Mouse (Mus musculus): ENCODE results near the gene Cnot2. TPM values are rescaled to one million over a fixed set of nuclear protein-coding genes. Genes with fewer than 3 reads are reported as not detected.

The Cnot2 gene
- total and polyA plus RNA-seq, 2 experiments, result 14.0 to 39.0 TPM

GRCm38 (mm10) chr10:116513254-116513635 lies 68.1 kb downstream of the Cnot2 start:
- Histone ChIP-seq H3K9ac (ENCODE audit: low read depth, low read length) (no peak overlapping the region), H3K27ac (replicated peaks; ENCODE audit: insufficient read depth, low read depth, low read length) (no peak overlapping the region), H3K36me3 (ENCODE audit: control insufficient read depth, insufficient read depth, low read length) (no peaks in the 10 kb centered on the region; the same call in 1 of the 2 replicates), H3K79me2 (ENCODE audit: control insufficient read depth, insufficient read depth, low read length) (no peaks in the 10 kb centered on the region; the same call in 1 of the 2 replicates), H3K4me3 (ENCODE audit: insufficient read depth, low read depth, low read length) (no peak overlapping the region), H3K4me1 (ENCODE audit: control insufficient read depth, insufficient read depth, low read length) (no peaks in the 10 kb centered on the region; the same call in 1 of the 2 replicates), H3K27me3 (ENCODE audit: control insufficient read depth, insufficient read depth, low read length) (no peaks in the 10 kb centered on the region)
- TF ChIP-seq CTCF (IDR thresholded peaks at IDR 0.05; ENCODE audit: low read depth, low read length) (no peak), POLR2A (IDR thresholded peaks at IDR 0.05; ENCODE audit: extremely low read depth, insufficient read depth, low read length) (no peak)
- no peak for DNase-seq (ENCODE audit: extremely low read depth, low read depth, low spot score)
- WGBS, result 66% methylated on average over 7 of the region's 7 CpGs

GRCm38 (mm10) chr10:116512521-116513253 lies 68.6 kb downstream of the Cnot2 start:
- no peak for TF ChIP-seq CTCF (IDR thresholded peaks at IDR 0.05; ENCODE audit: low read depth, low read length)
- no peak for TF ChIP-seq POLR2A (IDR thresholded peaks at IDR 0.05; ENCODE audit: extremely low read depth, insufficient read depth, low read length)

GRCm38 (mm10) chr10:116505303-116506014 lies 75.9 kb downstream of the Cnot2 start:
- H3K79me2 ChIP-seq (ENCODE audit: control insufficient read depth, insufficient read depth, low read length), result no peaks in the 10 kb centered on the region

More at GRCm38 (mm10) chr10:116512521-116513253, 68.6 kb downstream of the Cnot2 start:
- Histone ChIP-seq H3K4me3 (ENCODE audit: insufficient read depth, low read depth, low read length) (no peak overlapping the region), H3K79me2 (ENCODE audit: control insufficient read depth, insufficient read depth, low read length) (no peaks in the 10 kb centered on the region; the same call in 1 of the 2 replicates), H3K27me3 (ENCODE audit: control insufficient read depth, insufficient read depth, low read length) (no peaks in the 10 kb centered on the region), H3K9ac (ENCODE audit: low read depth, low read length) (no peak overlapping the region), H3K4me1 (ENCODE audit: control insufficient read depth, insufficient read depth, low read length) (no peaks in the 10 kb centered on the region; the same call in 1 of the 2 replicates), H3K36me3 (ENCODE audit: control insufficient read depth, insufficient read depth, low read length) (no peaks in the 10 kb centered on the region), H3K27ac (replicated peaks; ENCODE audit: insufficient read depth, low read depth, low read length) (no peak overlapping the region)
- DNase-seq (ENCODE audit: extremely low read depth, low read depth, low spot score), result no peak
- 92% methylated on average over 11 of the region's 11 CpGs for WGBS

GRCm38 (mm10) chr10:116492768-116493167 lies 88.5 kb downstream of the Cnot2 start:
- H3K9ac ChIP-seq (ENCODE audit: low read depth, low read length), result no peak overlapping the region
- H3K27me3 ChIP-seq (ENCODE audit: control insufficient read depth, insufficient read depth, low read length), result no peaks in the 10 kb centered on the region
- H3K36me3 ChIP-seq (ENCODE audit: control insufficient read depth, insufficient read depth, low read length), result peaks cover 38% of the 10 kb centered on the region
- H3K79me2 ChIP-seq (ENCODE audit: control insufficient read depth, insufficient read depth, low read length), result no peaks in the 10 kb centered on the region; the same call in 1 of the 2 replicates
- peak; percentile 91 for DNase-seq (ENCODE audit: extremely low read depth, low read depth, low spot score)
- no peaks in the 10 kb centered on the region; the same call in 1 of the 2 replicates for H3K4me1 ChIP-seq (ENCODE audit: control insufficient read depth, insufficient read depth, low read length)
- no peak overlapping the region for H3K4me3 ChIP-seq (ENCODE audit: insufficient read depth, low read depth, low read length)
- no peak for TF ChIP-seq CTCF (IDR thresholded peaks at IDR 0.05; ENCODE audit: low read depth, low read length)
- TF ChIP-seq POLR2A (IDR thresholded peaks at IDR 0.05; ENCODE audit: extremely low read depth, insufficient read depth, low read length), result no peak
- WGBS, result 20% methylated on average over 3 of the region's 3 CpGs
- no peak overlapping the region for H3K27ac ChIP-seq (replicated peaks; ENCODE audit: insufficient read depth, low read depth, low read length)

More at GRCm38 (mm10) chr10:116505303-116506014, 75.9 kb downstream of the Cnot2 start:
- H3K36me3 ChIP-seq (ENCODE audit: control insufficient read depth, insufficient read depth, low read length), result peaks cover 6% of the 10 kb centered on the region
- WGBS, result 84% methylated on average over 7 of the region's 7 CpGs
- no peak overlapping the region for H3K27ac ChIP-seq (replicated peaks; ENCODE audit: insufficient read depth, low read depth, low read length)
- H3K4me1 ChIP-seq (ENCODE audit: control insufficient read depth, insufficient read depth, low read length), result peaks cover 2% of the 10 kb centered on the region; the same call in 1 of the 2 replicates
- H3K4me3 ChIP-seq (ENCODE audit: insufficient read depth, low read depth, low read length), result no peak overlapping the region
- no peak for DNase-seq (ENCODE audit: extremely low read depth, low read depth, low spot score)
- TF ChIP-seq POLR2A (IDR thresholded peaks at IDR 0.05; ENCODE audit: extremely low read depth, insufficient read depth, low read length) (no peak), CTCF (IDR thresholded peaks at IDR 0.05; ENCODE audit: low read depth, low read length) (no peak)
- H3K9ac ChIP-seq (ENCODE audit: low read depth, low read length), result no peak overlapping the region
- no peaks in the 10 kb centered on the region for H3K27me3 ChIP-seq (ENCODE audit: control insufficient read depth, insufficient read depth, low read length)

- no peak for DNase-seq (ENCODE audit: extremely low read depth, low read depth, low spot score)
- H3K27ac ChIP-seq (replicated peaks; ENCODE audit: insufficient read depth, low read depth, low read length), result no peak overlapping the region
- peaks cover 37% of the 10 kb centered on the region for H3K36me3 ChIP-seq (ENCODE audit: control insufficient read depth, insufficient read depth, low read length)
- no peak overlapping the region for H3K4me3 ChIP-seq (ENCODE audit: insufficient read depth, low read depth, low read length)
- TF ChIP-seq CTCF (IDR thresholded peaks at IDR 0.05; ENCODE audit: low read depth, low read length), result no peak
- TF ChIP-seq POLR2A (IDR thresholded peaks at IDR 0.05; ENCODE audit: extremely low read depth, insufficient read depth, low read length), result no peak
- WGBS, result 84% methylated on average over 10 of the region's 10 CpGs
- H3K27me3 ChIP-seq (ENCODE audit: control insufficient read depth, insufficient read depth, low read length), result no peaks in the 10 kb centered on the region
- H3K4me1 ChIP-seq (ENCODE audit: control insufficient read depth, insufficient read depth, low read length), result no peaks in the 10 kb centered on the region
- H3K9ac ChIP-seq (ENCODE audit: low read depth, low read length), result no peak overlapping the region
- H3K79me2 ChIP-seq (ENCODE audit: control insufficient read depth, insufficient read depth, low read length), result no peaks in the 10 kb centered on the region; the same call in 1 of the 2 replicates
These were observed 94.2 kb downstream of the Cnot2 start for GRCm38 (mm10) chr10:116486895-116487747.
